Mouse (Mus musculus) cerebellum, postnatal 36 days (tissue): ENCODE measurements around the gene Baz2b.
A peak's percentile ranks its signal among the peaks of the same experiment; 100 is the strongest.

Source experiments
- DNase-seq, 2 experiments: peaks; one replicate each; pipeline ENCODE4 v3.0.0; 2021 to 2022; ENCODE audit warnings: mixed read lengths in 2 of 2

Gene Baz2b

DNA sequence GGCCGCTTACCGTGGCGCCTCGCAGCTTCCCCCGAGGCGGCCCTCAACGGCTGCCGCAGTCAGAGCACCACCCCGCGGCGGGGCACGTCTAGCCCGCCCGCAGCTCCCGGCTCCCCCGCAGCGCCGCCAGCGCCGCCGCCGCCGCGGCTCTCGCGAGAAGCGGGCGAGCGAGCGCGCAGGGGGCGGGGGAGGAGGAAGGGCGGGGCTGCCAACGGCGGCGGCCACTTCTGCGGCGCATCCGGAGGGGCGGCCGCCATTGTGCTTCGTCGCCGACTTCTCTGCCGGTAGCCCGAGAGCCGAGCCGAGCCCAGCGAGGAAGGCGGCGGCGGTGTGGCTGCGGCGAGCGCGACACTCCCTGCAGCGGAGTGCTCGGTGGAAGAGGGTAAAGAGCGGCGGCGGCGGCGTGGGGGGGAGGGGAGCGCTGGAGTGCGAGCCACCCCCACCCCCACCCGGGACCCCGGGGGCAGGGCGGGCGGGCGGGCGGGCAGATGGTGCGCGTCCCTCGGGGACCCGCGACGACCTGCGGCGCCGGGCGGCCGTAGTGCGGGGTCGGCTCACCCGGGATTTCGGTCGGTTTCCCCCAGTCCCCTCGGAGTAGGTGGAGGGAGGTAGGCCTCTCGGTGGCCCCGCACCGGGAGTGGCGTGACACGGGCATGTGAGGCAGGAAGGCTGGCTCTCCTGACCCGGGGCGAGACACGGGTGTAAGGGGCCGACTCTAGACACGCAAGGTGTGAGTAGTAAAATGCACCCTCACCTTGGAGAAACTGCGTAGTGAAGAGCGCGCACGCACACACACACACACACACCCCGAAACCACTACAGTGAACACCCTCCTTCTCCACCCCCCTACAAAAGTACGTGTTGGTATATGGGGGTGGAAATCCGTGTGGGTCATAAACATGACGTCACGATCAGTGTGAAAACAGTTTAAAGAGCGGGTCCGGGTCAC, at the start of gene Baz2b, which contains the start of gene March7:
Gene Baz2b, minus strand, starts transcription at position 137 of the 949 bp plus-strand sequence.
Gene March7, plus strand, starts transcription at position 185 of the 949 bp plus-strand sequence.
- DNase-seq: peak; percentile 80 to 89

DNA sequence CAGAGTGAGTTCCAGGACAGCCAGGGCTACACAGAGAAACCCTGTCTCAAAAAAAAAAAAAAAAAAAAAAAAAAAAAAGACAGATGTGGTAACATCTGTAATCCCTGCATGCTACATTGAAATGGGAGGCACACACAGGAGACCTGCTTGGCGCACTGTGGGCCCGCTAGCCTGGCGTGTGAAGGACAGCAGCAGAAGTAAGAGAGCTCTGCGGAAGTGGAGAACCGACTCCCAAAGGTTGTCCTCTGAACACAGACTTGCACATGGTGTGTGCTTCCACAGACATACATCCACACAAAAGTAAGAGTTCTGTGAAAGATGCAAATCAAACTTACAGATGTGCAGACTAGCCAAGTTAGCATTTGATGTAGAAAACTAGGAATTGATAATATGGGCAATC, 49.5 kb upstream of the Baz2b start:
- no peak for DNase-seq

DNA sequence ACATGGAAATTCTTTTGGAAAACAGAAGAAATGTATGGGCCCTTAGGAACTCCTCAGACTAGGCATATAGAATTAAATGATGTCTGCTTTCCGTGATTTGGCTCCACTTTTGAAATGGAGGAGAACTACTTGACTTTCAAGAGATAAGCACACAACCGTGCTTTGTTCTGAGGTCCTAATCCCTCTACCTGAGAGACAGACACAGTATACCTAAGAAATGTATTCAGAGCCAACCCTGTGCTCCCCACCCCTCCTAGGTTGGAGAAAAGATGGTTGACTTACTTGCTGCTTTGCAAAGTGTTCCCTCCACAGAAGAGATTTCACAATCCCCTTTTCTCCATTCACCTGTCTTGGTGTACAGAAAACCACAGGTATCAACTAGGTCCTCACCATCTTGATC, 47.1 kb upstream of the Baz2b start:
- no peak for DNase-seq

DNA sequence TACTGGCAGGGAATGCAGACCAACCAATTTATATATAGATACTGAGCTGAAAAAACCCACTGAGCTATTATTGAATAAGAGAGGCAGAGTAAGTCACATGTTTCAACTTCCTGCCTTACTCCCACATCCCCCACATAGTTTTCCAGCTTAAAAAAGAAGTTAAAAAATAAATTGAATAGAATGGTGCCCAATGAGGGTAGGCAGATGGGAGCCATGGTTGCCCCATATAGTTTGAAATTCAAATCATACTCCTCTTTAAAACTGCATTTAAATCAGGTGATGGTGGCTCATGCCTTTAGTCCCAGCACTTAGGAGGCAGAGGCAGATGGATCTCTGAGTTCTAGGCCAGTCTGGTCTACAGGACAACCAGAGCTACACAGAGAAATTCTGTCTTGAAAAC, 43.9 kb upstream of the Baz2b start:
- DNase-seq: no peak

DNA sequence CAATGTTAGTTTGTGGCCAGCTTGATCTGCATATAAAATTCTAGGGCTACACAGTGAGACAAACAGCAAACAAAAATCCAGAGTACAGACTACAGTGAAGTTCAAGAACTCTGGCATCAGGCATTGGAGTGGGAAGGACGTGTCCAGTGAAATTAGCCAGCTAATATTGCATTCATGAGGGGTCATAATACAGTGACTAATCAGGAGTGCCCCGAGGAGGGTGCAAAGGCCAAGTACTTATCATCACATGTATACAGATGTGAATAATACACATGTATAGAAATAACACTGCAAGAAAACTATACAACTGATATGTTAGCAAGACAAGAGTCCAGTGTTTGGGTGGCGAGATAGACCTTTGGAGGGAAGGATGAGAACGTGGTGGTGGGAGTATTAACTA, 43.1 kb upstream of the Baz2b start:
- DNase-seq: no peak

DNA sequence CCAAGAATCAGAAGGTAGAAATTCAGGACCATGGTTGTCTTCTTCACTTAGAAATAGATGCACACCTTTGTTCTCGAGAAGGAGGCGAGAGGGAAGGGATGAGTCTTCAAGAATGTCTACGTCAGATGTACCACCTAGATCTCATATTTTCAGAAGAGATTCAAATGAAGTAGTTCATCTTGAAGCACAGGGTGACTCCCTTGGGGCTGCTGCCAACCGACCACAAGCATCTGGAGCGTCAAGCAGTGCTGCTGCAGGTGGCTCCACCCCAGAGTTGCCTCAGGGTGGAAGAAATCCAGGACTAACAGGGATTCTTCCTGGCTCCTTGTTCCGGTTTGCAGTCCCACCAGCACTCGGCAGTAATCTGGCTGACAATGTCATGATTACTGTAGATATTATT, 24.9 kb upstream of the Baz2b start:
- no peak for DNase-seq

DNA sequence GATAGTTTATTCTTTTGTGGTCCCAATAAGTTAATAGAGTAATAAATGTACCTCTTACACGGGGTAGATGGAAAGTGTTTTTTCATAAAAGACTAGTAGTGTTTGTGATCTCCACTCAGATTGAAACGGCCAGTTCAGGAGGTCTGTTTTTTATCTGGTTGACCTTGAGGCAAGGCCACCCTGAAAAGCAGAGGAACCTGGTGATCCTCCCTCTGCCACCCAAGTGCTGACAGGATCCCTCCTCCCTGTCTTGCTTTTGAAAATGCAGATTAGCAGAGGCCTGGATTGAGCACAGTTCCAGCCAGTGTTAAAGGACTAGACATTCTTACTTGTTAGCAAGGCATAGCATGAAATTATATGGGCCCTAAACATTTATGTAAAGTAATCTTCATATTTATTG, 23.5 kb upstream of the Baz2b start:
- no peak for DNase-seq

DNA sequence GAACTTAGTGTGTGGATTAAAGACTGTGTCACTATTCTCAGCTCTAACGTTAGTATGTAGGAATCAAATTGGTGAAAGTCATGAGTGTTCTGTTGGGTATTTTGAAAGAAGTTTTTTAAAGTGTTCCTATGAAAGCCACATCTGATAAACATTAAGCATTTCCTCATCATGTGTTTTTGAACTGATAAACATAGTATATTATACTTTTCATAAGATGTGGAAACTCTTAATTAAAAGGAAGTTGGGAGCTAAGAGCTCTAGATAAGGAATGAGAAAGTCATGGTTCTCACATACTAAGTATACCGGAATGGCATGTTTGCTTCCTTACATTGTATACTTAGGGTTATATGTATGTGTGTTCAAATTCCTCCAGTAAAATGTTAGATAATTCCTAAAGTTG, 20.7 kb upstream of the Baz2b start:
- DNase-seq: no peak

DNA sequence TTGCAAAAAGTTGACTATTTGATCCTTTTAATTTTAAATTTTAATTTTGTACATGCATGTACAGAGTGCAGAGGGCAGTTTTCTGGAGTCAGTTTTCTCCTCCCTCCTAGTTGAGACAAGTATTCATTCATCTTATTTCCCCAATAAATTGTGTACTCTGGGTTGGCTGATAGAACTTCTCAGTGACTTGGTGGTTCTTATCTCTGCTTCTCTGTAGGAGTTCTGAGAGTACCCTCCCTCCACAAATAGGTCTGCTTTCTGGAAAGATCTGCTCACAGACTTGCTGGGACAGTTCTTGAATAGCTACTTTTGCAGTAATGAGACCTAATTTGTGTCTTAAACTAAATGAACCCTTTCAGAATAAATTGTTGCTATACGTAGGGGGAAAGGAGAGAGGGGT, 18.8 kb upstream of the Baz2b start:
- DNase-seq: no peak

DNA sequence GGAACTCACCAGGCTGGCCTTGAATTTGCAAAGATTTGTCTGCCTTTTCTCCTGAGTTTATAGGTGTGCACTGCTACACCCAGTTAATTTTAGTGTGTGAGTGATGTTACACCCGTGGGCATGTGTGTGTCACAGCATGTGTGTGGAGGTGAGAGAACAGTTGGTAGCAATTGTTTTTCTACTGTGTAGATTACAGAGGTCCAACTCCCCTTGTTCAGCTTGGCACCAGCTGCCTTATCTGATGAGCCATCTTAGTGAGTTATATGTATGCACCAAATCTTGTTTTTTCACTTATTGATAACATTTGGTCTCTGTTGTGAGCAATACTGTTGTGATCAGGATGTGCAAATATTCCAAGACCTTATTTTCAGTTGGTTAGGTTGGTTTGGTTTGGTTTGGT, 13.8 kb upstream of the Baz2b start:
- DNase-seq: no peak

DNA sequence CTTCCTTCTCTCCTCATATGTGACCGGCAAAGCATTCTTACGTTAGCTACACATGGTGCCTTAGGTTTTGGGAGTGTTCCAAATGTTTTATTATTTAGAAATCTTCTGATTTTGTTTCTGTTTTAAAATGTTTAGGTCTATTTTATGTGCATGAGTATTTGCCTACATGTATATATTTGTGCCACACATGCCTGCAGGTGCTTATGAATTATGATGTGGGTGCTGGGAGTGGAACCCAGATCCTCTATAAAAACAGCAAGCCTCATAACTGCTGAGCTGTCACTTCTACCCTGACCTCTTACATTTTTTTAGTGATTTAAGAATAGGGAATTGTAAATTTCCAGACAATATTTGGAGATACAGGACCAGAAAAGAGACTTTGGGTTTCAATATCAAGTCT, 12.3 kb upstream of the Baz2b start:
- DNase-seq: no peak

DNA sequence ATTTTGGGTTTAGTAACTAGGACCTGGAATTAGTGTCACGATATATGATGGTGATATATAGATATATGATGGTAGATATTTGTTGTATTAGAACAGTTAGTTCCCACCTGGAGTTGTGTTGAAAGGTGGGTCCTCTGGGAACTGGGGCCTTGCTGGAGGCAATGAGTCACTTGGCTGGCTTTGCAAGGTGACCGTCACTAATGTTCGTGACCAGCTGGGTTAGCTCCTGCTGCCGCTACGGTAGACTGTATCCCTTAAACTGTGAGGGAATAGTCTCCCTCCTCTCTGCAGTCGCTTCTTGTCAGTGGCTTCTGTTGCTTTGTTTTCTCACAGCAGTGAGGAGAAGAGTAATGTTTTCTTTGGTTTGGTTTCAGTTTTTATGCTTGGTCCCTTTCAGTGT, 11.6 kb upstream of the Baz2b start:
- peak; percentile 29 to 49 for DNase-seq

DNA sequence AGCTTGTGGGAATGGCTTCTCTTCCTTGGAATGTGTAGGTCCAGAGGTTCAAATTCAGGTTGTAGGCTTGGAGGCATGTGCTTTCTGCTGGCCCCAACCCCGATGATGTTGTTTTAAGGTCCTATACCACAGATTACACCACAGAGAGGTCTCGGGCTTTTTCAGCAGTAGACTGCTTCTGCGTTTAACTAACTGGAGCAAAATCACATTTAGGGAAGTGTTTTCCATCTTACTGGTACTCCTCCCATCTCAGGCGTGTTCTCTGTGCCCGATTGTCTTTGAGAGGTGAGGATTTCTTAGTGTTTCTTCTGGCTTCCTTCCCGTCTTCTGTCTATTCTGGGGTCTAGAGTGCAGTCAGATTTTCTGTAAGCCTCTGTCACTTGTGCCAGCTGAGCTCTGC, 8.0 kb upstream of the Baz2b start:
- DNase-seq: no peak

DNA sequence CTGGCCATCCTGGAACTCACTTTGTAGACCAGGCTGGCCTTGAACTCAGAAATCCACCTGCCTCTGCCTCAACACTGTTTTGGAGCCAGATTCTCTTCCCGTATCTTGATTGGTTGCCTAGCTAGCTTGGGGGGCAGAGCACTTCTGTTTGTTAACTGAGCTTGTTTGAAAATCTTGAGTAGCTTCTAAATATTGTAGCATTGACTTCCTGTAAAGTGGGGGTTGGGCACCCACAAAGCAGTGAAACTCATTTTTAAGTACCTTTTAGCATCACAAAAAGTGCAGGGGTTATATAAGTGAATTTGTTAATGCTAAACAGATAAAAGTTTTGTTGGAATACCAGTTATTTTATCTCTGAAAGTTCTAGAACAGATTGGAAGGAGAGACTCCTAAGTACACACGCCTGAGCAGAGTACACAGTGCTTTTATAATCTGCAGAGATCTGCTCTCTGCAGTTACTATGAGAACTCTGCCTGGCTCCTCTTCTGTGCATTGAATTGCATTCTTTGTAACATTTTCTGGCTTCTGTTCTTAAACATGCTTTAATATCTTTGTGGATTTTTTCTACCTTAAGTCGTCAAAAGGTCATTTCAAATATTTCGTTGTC, 7.0 kb upstream of the Baz2b start:
- DNase-seq: no peak

DNA sequence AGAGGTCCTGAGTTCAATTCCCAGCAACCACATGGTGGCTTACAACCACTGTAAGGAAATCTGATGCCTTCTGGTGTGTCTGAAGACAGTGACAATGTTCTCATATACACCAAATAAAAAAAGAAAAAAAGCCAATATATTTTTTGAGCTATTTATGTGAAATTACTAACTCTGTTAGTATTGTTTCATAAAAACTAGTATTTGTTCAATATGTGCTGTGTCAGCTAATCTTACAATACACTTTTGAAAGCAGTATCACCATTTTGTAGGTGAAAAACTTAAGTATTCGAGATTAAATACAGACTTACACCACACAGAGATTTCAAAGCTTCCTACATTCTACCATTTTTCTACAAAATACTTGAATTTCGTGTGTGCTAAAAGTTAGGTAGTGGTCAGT, 5.0 kb upstream of the Baz2b start:
- no peak for DNase-seq

DNA sequence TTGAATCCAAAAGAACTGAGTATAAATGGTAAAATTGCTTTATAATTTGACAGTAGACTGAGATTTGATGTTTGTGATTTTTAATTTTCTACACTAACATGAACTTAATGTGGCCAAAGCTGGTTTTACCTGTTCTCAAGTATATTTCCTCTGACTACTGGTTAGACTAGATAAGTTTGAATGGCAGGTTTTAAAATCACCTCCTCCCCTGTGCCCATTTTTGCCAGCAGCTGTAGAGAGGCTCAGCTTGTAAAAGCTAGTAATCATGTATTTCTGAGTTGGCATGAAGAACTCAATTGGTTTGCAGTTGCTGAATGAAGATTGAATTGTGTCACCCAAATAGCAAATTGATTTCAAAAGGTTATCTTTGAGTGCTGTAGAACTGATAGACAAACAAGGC, 2.8 kb upstream of the Baz2b start:
- no peak for DNase-seq

DNA sequence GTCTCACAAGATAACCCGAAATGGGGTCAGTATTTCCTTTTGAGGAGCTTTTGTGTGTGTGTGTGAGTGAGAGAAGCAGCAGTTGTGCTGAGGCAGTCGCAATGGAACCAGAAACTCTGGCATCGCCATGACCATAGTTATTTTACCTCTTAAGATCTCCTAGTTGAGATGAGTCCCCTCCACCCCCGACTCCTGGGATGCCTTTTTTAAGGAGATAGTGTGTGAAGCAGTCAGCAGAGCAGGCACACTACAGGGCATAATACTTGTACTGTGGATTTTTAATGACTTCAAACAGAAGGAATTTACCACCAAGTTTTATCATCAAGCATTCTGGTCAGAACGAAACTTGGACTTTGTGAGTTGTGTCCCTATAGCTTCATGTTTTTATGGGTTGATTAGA, 1.2 kb upstream of the Baz2b start:
- no peak for DNase-seq

DNA sequence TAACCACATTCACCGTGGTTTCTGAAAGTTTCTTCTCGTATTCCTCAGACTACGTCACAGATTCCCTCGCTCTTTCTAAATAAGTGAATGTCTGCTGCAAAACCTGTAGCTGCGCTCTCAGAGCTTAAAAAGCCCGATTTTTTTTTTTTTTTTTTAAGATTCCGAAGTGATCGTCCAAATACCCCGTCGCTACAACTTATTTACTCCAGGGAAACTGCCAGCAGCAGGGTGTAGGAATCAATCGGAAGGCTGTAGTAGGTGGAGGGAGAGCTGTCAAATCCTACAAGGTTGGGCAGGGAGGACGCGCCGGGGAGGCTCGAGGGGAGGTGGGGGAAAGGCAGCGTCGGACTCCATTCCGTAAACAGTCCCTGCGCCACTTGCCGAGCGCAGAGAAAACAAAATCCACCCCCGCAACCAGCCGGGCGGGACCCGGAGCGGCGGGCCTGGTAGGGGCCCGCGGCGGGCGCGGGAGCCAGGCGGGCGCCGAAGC, 472 bp downstream of the Baz2b start:
- peak; percentile 53 to 54 for DNase-seq

DNA sequence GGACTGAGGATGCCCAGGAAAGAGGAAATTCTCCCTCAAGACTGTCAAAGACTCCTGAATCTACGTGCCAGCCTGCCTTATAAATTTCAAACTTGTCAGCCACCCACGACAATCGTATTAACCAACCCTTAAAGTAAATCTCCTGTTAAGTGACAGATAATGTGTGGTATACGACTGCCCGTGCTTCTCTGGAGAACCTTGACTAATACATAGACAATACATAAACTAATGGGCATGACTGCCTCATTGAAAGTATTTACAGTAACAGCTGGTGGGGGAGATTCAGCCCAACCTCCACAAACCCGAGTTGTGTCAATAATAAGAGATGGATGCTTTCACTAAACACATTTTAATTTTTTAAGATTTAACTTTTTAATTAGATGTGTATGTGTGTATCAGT, 3.8 kb downstream of the Baz2b start:
- DNase-seq: no peak

DNA sequence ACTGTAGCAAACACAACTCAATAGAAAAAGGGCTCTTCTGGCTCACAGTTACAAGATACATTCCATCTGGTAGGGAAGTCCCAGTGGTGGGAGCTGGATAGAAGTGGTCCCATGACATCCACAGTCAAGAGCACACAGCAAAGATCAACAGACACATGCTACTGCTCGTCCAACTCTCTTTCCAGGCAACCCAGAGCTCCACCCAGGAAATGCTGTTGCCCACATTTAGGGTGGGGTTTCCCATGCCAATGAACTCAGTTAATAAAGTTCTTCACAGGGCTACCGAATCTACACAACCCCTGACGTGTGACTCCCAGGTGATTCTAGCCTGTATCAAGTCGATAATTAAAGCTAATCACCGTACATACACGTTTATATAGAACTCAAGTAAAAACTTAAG, 5.5 kb downstream of the Baz2b start:
- DNase-seq: no peak

DNA sequence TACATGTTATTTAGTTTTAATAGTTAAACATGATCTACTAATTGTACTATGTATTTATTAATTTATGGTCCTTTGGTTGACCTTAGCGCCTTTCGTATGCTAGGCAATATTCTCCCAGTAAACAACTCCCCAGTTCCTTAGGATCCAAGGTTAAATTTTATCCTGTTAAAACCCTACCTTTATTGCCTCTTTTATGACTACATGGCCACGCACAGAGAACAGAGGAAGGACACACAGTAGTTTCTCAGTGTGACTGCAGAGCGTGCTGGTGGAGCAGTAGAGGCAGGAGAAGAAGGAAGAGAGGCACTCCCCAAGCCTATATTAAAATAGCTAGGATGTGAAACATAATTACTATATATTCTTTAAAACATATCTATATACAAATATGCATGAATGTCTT, 5.9 kb downstream of the Baz2b start:
- DNase-seq: no peak

DNA sequence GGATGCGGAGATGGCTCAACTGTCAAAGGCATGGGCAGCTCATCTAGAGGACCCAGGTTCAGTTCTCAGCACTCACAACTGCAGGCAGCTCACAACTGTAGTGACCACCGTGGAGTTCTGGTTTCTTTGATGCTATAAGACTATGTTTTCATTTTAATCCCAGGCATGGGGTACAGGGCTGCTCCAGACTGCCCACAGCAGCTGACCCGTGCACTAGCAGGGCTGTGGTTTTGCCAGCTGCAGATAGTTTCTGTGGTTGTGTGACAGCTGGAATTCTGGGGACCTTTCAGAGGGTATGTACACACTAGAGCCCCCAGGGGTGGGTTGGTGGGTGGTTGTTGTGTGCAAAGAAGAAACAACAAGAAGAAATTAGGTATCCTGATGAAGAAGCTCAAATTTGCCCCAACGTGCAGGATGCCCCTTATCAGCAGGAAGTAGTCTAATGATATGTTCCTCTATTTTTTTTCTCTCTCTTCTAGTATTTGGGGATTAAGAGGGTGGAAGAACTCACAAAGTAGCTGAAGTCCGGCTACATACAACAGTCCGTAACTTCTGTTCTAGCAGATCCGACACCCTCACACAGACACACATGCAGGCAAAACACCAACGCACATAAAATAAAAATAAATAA, 6.6 kb downstream of the Baz2b start:
- DNase-seq: no peak

DNA sequence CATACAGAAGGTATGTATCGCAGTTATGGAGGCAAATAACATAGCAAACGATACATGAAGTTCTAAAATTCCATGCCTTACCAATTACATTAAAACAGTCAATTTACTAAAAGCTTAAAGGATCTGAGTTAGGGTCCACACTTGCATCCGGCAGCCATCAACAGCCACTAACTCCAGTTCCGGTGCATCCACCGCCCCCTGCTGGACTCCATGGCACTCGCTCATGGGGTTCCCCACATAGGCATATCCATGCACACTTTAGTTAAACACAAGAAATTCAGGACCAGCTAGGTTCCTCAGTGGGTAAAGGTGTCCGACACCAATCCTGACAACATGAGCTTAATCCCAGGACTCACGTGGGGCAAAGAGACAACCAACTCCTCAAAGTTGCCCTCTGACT, 9.0 kb downstream of the Baz2b start:
- peak; percentile 29 to 38 for DNase-seq

DNA sequence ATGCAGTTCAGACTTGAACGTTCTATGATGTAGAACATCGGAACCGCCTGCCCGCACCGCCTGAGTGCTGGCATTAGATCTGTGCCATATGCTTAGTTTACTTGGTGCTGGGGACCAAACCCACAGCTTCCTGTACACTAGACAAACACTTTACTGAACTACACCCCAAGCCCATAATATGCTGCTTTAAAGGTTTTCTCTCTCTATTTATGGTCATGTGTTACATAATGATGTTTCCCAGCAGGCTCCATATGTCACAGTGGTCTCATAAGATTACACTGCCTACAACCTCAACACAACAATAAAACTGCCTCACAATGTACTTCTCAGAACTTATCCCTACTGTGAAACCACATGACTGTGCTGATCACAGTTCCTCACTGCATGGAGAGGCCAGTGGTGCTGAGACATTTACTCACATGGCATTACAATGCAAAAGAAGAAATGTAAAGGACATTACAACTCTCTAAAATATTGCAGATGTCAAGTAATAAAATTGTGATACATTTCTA, 9.5 kb downstream of the Baz2b start:
- DNase-seq: no peak
